Mouse (Mus musculus) cerebellum, adult 11 months (tissue): ENCODE data around the gene Gm10837.

Experiments used
- DNase-seq: peaks from one replicate; pipeline ENCODE4 v3.0.0; 2022

The Gm10837 gene

GRCm38 (mm10) chr14:122464763-122465741, 25.3 kb upstream of the Gm10837 start, which contains the start of gene Zic5:
Gene Zic5, minus strand, starts transcription at chr14:122465677.
- DNase-seq = peak; percentile 88

- no peak for DNase-seq
Measured at GRCm38 (mm10) chr14:122465931-122466490, 24.4 kb upstream of the Gm10837 start.

- no peak for DNase-seq
Measured at GRCm38 (mm10) chr14:122466756-122467362, 23.5 kb upstream of the Gm10837 start.

GRCm38 (mm10) chr14:122467926-122468841, 22.2 kb upstream of the Gm10837 start:
- DNase-seq = peak; percentile 45

GRCm38 (mm10) chr14:122468971-122469755, 21.2 kb upstream of the Gm10837 start:
- peak; percentile 46 for DNase-seq

GRCm38 (mm10) chr14:122471449-122472085, 18.8 kb upstream of the Gm10837 start:
- no peak for DNase-seq

GRCm38 (mm10) chr14:122472161-122472560, 18.2 kb upstream of the Gm10837 start:
- DNase-seq = no peak

GRCm38 (mm10) chr14:122472647-122473046, 17.7 kb upstream of the Gm10837 start:
- DNase-seq = no peak

- no peak for DNase-seq
Measured at GRCm38 (mm10) chr14:122473211-122473751, 17.1 kb upstream of the Gm10837 start.

- peak; percentile 83 for DNase-seq
Measured at GRCm38 (mm10) chr14:122474041-122474890, 16.1 kb upstream of the Gm10837 start.

GRCm38 (mm10) chr14:122474891-122475556, 15.4 kb upstream of the Gm10837 start, which contains the start of gene Zic2:
Gene Zic2, plus strand, starts transcription at chr14:122475435.
- peak; percentile 95 for DNase-seq

- no peak for DNase-seq
Measured at GRCm38 (mm10) chr14:122475557-122476040, 14.8 kb upstream of the Gm10837 start.

GRCm38 (mm10) chr14:122476041-122476821, 14.2 kb upstream of the Gm10837 start:
- DNase-seq = no peak

- no peak for DNase-seq
Measured at GRCm38 (mm10) chr14:122476822-122477215, 13.6 kb upstream of the Gm10837 start.

GRCm38 (mm10) chr14:122477261-122477671, 13.1 kb upstream of the Gm10837 start:
- DNase-seq = no peak

- DNase-seq = no peak
Measured at GRCm38 (mm10) chr14:122477971-122478573, 12.3 kb upstream of the Gm10837 start.

- no peak for DNase-seq
Measured at GRCm38 (mm10) chr14:122478574-122479011, 11.8 kb upstream of the Gm10837 start.
